Mouse (Mus musculus): ENCODE measurements around the gene Foxk2. TPM values are rescaled to one million over a fixed set of nuclear protein-coding genes. Genes with fewer than 3 reads are reported as not detected.
"Not testable (repeated sequence)": the region's sequence is repeated elsewhere in the genome, so short reads cannot be mapped to it uniquely, and the experiment has no call there.

Gene Foxk2
- polyA plus RNA-seq, 1 experiment from 2014 or later: 8.8 TPM

DNA sequence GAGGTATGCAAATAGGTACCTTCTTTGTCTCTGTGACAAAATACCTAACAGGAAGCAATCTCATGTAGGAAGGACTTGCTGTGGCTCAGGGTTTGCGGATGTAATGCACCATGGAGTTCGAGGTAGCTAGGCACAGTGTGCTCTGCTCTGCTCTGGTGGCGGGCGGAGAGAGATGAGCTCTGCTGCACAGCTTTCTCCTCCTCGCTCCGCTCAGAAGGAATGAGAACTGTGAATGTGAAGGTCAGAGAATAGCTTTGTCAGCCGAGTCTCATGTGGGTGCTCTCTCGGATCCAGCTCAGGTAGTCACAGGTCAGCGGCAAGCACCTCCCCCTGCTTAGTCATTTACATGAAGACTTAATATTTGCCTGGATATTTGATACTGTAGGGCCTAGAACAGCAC, 40.5 kb downstream of the Foxk2 start:
- 92% methylated on average over 9 of the region's 9 CpGs for WGBS
- no peaks in the 10 kb centered on the region for H3K27me3 ChIP-seq (ENCODE audit: low read depth, poor library complexity, severe bottlenecking)
- peaks cover 99% of the 10 kb centered on the region for H3K36me3 ChIP-seq
- no peaks in the 10 kb centered on the region for H3K9me3 ChIP-seq (replicated peaks)
- H3K4me3 ChIP-seq: no peak overlapping the region
- no peak for DNase-seq (ENCODE audit: low spot score)
- H3K4me1 ChIP-seq: no peaks in the 10 kb centered on the region
- H3K27ac ChIP-seq (replicated peaks): no peak overlapping the region

DNA sequence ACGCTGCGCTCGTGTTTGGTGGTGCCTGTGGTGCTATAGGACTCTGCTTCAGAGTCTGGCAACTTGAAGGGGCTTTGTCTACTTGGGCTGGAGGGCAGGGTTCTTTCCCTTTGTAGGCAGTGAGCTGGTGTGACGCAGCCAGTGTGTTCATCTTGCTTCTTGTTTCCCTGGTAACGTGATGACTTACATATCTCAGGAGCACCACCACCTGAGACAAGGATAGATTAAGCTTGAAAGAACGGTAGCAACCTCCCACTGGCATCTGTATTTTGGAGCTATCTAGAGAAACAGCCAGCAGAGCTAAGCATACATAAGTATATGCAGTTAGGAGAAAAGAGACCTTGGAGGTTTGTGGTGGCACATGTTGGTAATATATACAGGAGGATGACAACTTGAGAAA, 45.6 kb downstream of the Foxk2 start:
- Histone ChIP-seq H3K4me3 (no peak overlapping the region), H3K27me3 (ENCODE audit: low read depth, poor library complexity, severe bottlenecking) (no peaks in the 10 kb centered on the region), H3K27ac (replicated peaks) (no peak overlapping the region), H3K4me1 (no peaks in the 10 kb centered on the region), H3K9me3 (replicated peaks) (peaks cover 7% of the 10 kb centered on the region; the same call in 1 of the 2 replicates), H3K36me3 (peaks cover 100% of the 10 kb centered on the region)
- WGBS: 95% methylated on average over 6 of the region's 6 CpGs
- no peak for DNase-seq (ENCODE audit: low spot score)

DNA sequence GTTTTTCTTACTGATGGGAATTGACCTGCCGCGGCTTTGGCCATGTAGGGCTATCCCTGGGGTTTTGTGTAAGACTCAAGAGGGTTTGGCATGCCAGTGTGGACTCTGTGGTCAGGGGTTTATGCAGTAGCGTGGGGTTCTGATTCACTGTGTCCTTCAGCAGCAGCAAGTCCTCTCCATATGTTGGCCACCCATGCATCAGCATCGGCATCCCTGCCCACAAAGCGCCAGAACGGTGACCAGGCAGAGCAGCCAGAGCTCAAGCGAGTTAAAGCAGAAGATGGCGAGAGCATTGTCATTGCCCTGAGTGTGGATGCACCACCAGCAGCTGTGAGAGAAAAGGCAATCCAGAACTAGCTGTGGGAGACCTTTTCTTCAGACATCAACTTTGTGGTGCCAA, 46.8 kb downstream of the Foxk2 start:
- no peaks in the 10 kb centered on the region for H3K27me3 ChIP-seq (ENCODE audit: low read depth, poor library complexity, severe bottlenecking)
- no peaks in the 10 kb centered on the region for H3K4me1 ChIP-seq
- H3K27ac ChIP-seq (replicated peaks): no peak overlapping the region
- WGBS: 94% methylated on average over 8 of the region's 8 CpGs
- DNase-seq (ENCODE audit: low spot score): no peak
- H3K36me3 ChIP-seq: peaks cover 93% of the 10 kb centered on the region
- H3K9me3 ChIP-seq (replicated peaks): peaks cover 11% of the 10 kb centered on the region; the same call in 1 of the 2 replicates
- H3K4me3 ChIP-seq: no peak overlapping the region

DNA sequence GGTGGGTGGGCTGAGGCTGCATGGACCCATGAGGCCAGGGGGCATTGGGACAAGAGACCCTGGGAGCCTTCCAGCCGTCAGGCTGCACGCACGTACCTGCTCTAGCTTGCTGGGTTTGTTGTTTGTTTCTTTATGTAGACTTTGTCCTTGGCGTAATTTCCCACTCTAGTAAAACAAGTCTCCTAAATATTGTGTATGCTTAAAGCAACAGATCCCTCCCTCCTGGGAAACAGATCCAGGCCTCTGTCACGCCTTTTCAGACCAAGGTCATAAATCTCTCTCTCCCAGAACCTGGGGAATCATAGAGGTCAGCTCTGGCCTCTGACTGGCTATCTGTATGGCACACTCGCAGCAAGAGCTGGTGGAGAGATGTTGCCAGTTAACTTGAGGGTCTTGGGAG, 47.9 kb downstream of the Foxk2 start:
- WGBS: 98% methylated on average over 6 of the region's 6 CpGs
- Histone ChIP-seq H3K9me3 (replicated peaks) (peaks cover 11% of the 10 kb centered on the region; the same call in 1 of the 2 replicates), H3K36me3 (peaks cover 82% of the 10 kb centered on the region)
- not testable (repeated sequence) for H3K4me1 ChIP-seq; H3K27me3 ChIP-seq (ENCODE audit: low read depth, poor library complexity, severe bottlenecking); DNase-seq (ENCODE audit: low spot score); H3K4me3 ChIP-seq; H3K27ac ChIP-seq (replicated peaks)

GRCm38 (mm10) chr11:121326034-121326433, 66.2 kb downstream of the Foxk2 start:
- WGBS: 88% methylated on average over 1 of the region's 1 CpGs
- no peak for DNase-seq (ENCODE audit: low spot score)
- Histone ChIP-seq H3K36me3 (peaks cover 67% of the 10 kb centered on the region), H3K27ac (replicated peaks) (no peak overlapping the region), H3K4me1 (no peaks in the 10 kb centered on the region), H3K4me3 (no peak overlapping the region), H3K9me3 (replicated peaks) (peaks cover 3% of the 10 kb centered on the region; the same call in 1 of the 2 replicates), H3K27me3 (ENCODE audit: low read depth, poor library complexity, severe bottlenecking) (no peaks in the 10 kb centered on the region)

DNA sequence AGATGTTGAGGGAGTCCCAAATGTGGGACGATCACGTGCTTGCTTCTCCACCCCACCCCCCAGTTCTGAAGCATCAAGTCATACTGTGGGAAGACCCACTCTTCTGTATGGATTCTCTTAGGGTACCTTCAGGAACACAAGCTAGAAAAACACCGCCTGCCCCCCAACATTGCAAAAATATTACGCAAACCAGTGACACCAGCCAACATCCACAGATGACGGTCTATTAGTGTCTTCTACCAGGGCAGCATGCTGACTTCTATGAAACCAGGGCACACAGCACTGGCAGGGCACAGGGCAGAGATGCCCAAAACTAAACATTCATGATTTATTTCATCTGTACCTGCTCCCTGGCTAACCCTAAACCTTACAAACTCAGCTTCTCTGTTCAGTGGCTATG, 66.9 kb downstream of the Foxk2 start:
- no peak overlapping the region for H3K4me3 ChIP-seq
- WGBS: 96% methylated on average over 5 of the region's 5 CpGs
- no peak overlapping the region for H3K27ac ChIP-seq (replicated peaks)
- H3K27me3 ChIP-seq (ENCODE audit: low read depth, poor library complexity, severe bottlenecking): no peaks in the 10 kb centered on the region
- H3K9me3 ChIP-seq (replicated peaks): 0 out of 2 replicates have a peak, but pooled peaks cover 2% of the 10 kb centered on the region
- H3K4me1 ChIP-seq: no peaks in the 10 kb centered on the region
- DNase-seq (ENCODE audit: low spot score): no peak
- H3K36me3 ChIP-seq: peaks cover 63% of the 10 kb centered on the region

- WGBS: 97% methylated on average over 9 of the region's 9 CpGs
- no peak for DNase-seq (ENCODE audit: low spot score)
- no peak overlapping the region for H3K4me3 ChIP-seq
Measured at GRCm38 (mm10) chr11:121328206-121328605, 68.4 kb downstream of the Foxk2 start.

DNA sequence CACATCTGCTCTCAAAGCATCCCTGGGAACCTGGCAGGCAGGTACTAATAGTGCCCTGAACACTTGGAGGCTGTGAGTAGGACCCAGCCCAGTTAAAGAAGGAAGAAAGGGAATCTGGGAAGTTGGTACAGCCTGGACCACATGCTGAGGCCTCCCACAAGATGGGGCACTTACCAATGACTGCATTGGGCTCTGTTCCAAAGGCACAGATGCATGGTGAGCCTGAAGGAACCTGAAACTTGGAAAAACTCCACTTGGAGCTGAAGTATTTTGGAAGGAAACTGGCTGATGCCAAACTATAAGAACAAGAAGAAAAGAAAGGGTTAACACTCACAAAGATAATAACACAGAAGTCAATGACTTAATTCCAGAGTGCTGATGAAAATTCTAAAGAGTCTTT, 68.8 kb downstream of the Foxk2 start:
- no peak overlapping the region for H3K4me3 ChIP-seq
- no peaks in the 10 kb centered on the region for H3K27me3 ChIP-seq (ENCODE audit: low read depth, poor library complexity, severe bottlenecking)
- DNase-seq (ENCODE audit: low spot score): no peak
- H3K27ac ChIP-seq (replicated peaks): no peak overlapping the region
- no peaks in the 10 kb centered on the region for H3K4me1 ChIP-seq
- H3K36me3 ChIP-seq: peaks cover 80% of the 10 kb centered on the region
- H3K9me3 ChIP-seq (replicated peaks): no peaks in the 10 kb centered on the region

More at GRCm38 (mm10) chr11:121328206-121328605, 68.4 kb downstream of the Foxk2 start:
- Histone ChIP-seq H3K9me3 (replicated peaks) (no peaks in the 10 kb centered on the region), H3K36me3 (peaks cover 76% of the 10 kb centered on the region), H3K27me3 (ENCODE audit: low read depth, poor library complexity, severe bottlenecking) (no peaks in the 10 kb centered on the region), H3K27ac (replicated peaks) (no peak overlapping the region), H3K4me1 (no peaks in the 10 kb centered on the region)

DNA sequence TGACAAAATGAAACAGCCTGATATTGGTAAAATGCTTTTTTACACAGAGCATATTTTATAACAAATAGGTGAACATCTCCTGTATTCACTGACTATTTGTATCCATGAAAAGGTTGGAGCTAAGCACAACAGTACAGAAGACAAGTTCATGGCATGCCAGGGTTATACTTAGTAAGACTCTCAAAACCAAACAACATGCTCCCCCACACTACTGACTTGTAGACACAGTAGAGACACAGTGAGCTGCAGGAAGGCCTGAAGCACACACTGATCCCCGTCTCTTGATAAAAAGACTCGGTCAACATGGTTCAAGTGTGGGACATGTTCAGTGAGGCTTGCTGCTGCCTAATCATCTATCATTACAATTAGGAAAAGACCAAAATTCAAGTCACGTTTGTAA, 71.9 kb downstream of the Foxk2 start:
- Histone ChIP-seq H3K27me3 (ENCODE audit: low read depth, poor library complexity, severe bottlenecking) (no peaks in the 10 kb centered on the region), H3K27ac (replicated peaks) (no peak overlapping the region), H3K9me3 (replicated peaks) (no peaks in the 10 kb centered on the region), H3K36me3 (peaks cover 95% of the 10 kb centered on the region), H3K4me3 (no peak overlapping the region), H3K4me1 (no peaks in the 10 kb centered on the region)
- 93% methylated on average over 3 of the region's 3 CpGs for WGBS
- no peak for DNase-seq (ENCODE audit: low spot score)

DNA sequence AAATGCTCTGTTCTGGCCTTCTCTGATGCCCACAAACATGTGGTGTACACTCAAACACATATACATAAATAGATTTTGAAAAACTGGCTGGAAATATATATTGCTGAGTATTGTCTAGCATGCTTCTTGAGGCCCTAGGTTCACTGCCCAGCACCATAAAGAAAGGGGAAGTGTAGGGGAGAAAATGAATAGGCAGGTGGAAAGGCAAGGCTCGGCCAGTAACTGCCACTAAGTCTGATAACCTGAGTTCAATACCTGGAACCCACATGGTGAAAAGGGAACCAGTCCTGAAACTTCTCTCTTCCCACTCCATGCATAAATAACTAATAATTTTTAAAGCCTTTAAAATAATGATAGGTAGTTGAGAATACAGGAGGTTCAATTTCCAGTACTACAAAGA, 79.9 kb downstream of the Foxk2 start:
- no peak for DNase-seq (ENCODE audit: low spot score)
- 94% methylated on average over 1 of the region's 1 CpGs for WGBS
- Histone ChIP-seq H3K9me3 (replicated peaks) (no peaks in the 10 kb centered on the region), H3K27ac (replicated peaks) (no peak overlapping the region), H3K36me3 (peaks cover 62% of the 10 kb centered on the region), H3K4me3 (no peak overlapping the region), H3K27me3 (ENCODE audit: low read depth, poor library complexity, severe bottlenecking) (no peaks in the 10 kb centered on the region), H3K4me1 (no peaks in the 10 kb centered on the region)

DNA sequence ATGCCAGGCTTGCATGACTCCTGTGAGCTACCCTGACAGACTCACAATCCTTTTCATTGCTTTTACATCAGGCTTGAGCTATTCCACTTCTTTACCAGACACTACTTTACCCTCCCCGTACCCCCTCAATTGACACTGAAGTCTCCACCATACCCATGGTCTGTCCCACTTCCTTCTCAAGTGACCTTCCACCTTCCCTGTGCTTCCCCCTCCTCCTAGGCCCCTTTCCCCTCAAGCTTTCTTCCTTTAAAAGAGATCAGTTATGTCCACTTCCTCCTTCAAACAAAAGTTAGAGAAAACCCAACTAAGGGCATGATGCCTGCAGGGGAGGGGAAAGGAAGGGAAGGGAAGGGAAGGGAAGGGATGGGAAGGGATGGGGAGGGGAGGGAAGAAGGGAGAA, 80.5 kb downstream of the Foxk2 start:
- Histone ChIP-seq H3K4me1 (no peaks in the 10 kb centered on the region), H3K36me3 (peaks cover 62% of the 10 kb centered on the region), H3K27ac (replicated peaks) (no peak overlapping the region), H3K9me3 (replicated peaks) (no peaks in the 10 kb centered on the region), H3K4me3 (no peak overlapping the region), H3K27me3 (ENCODE audit: low read depth, poor library complexity, severe bottlenecking) (no peaks in the 10 kb centered on the region)
- DNase-seq (ENCODE audit: low spot score): no peak
- WGBS: 93% methylated on average over 1 of the region's 1 CpGs

- not testable (repeated sequence) for H3K27ac ChIP-seq (replicated peaks); H3K27me3 ChIP-seq (ENCODE audit: low read depth, poor library complexity, severe bottlenecking); H3K9me3 ChIP-seq (replicated peaks); DNase-seq (ENCODE audit: low spot score); H3K4me1 ChIP-seq; H3K4me3 ChIP-seq
- WGBS: 29% methylated on average over 1 of the region's 1 CpGs
- peaks cover 62% of the 10 kb centered on the region for H3K36me3 ChIP-seq
Measured at GRCm38 (mm10) chr11:121342423-121342822, 82.6 kb downstream of the Foxk2 start.

- Histone ChIP-seq H3K4me1 (no peaks in the 10 kb centered on the region), H3K27me3 (ENCODE audit: low read depth, poor library complexity, severe bottlenecking) (no peaks in the 10 kb centered on the region), H3K36me3 (peaks cover 68% of the 10 kb centered on the region), H3K4me3 (no peak overlapping the region), H3K27ac (replicated peaks) (no peak overlapping the region), H3K9me3 (replicated peaks) (no peaks in the 10 kb centered on the region)
- no peak for DNase-seq (ENCODE audit: low spot score)
- WGBS: 98% methylated on average over 2 of the region's 2 CpGs
Measured at GRCm38 (mm10) chr11:121347036-121347435, 87.2 kb downstream of the Foxk2 start.

DNA sequence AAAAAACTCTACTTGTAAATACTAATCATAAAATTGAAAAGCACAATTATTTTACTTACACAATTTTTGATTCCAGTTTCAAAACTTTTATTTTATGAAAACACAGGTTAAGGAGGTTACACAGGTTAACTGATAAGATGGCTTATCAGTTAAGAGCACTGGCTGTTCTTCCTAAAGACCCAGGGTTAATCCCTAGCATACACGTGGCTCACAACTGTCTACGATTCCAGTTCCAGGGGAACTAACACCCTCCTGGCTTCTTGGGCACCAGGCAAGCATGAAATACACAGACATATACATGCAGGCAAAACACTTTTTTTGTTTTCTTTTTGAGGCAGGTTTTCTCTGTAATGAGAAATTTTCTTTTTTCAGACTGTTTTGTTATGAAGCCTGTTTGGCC, 88.4 kb downstream of the Foxk2 start:
- Histone ChIP-seq H3K36me3 (peaks cover 65% of the 10 kb centered on the region), H3K27ac (replicated peaks) (no peak overlapping the region), H3K9me3 (replicated peaks) (no peaks in the 10 kb centered on the region), H3K4me1 (peaks cover 9% of the 10 kb centered on the region), H3K27me3 (ENCODE audit: low read depth, poor library complexity, severe bottlenecking) (no peaks in the 10 kb centered on the region), H3K4me3 (no peak overlapping the region)
- 94% methylated on average over 2 of the region's 2 CpGs for WGBS
- no peak for DNase-seq (ENCODE audit: low spot score)

Measured in midbrain, embryonic 10.5 days (tissue).